Mouse (Mus musculus) liver, embryonic 14.5 days (tissue): Measurements from ENCODE around the gene Nedd4.

Experiments used
- CTCF ChIP-seq: IDR thresholded peaks from 2 replicates; pipeline ENCODE4 v1.5.1; 2016; ENCODE audit warnings: antibody characterized with exemption, low read depth, control low read depth
- EP300 ChIP-seq: IDR thresholded peaks from 2 replicates; pipeline ENCODE4 v1.6.1; 2016; ENCODE audit warnings: antibody characterized with exemption, low read depth

- no peak for TF ChIP-seq CTCF
- no peak for TF ChIP-seq EP300
These were observed 118.5 kb downstream of the Nedd4 start for GRCm38 (mm10) chr9:72780694-72781093.
